Mouse (Mus musculus): ENCODE measurements around the gene Dmrt2.

The Dmrt2 gene

DNA sequence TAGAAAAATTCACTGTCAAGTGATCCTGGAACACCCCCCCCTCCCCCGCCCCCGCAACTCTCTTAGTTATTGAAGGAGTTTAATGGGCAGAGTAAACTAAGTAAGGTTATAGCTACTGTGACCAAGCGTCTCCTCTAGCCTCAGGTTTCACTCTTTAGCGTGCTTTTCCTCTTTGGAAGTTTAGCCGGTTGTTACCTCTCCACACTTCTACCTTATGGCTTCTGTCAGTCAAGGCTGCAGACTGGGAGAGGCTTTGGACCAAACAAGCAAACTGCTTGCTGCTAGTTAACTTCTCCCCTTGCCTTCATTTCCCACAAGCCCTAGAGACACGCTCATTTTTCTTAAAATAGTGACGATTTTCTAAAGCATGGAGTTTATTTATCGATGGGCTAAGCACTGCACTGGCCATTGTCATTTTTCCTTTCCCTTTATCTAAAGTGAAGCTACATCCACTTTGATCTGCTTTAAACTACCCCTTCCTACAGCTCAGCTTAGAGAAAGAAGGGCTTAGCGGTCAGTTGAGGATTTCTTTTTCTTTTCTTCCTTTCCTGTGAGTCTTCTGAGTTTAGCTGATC is 3.7 kb downstream of the Dmrt2 start:
- WGBS, result 17% methylated on average over 9 of the region's 9 CpGs

DNA sequence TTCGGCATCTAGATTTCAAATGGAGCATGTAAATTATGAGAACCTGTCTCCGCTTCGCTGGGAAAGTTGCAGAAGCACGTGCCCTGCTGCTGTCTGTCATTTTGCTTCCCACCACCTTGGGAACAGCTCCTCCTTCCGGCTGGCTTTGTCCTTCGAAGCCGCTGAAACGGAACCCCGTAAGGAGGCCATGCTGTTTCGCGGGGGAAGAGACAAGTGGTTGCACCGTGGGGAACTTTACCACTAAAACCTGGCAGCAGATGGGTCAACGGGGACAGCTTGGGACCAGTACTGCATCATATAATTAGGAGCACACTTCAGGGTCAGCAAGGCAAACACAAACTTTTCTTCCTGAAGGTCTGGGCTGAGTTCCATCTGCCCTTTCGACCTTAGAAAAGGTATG is 26.6 kb downstream of the Dmrt2 start:
- 81% methylated on average over 14 of the region's 14 CpGs for whole genome bisulfite sequencing

DNA sequence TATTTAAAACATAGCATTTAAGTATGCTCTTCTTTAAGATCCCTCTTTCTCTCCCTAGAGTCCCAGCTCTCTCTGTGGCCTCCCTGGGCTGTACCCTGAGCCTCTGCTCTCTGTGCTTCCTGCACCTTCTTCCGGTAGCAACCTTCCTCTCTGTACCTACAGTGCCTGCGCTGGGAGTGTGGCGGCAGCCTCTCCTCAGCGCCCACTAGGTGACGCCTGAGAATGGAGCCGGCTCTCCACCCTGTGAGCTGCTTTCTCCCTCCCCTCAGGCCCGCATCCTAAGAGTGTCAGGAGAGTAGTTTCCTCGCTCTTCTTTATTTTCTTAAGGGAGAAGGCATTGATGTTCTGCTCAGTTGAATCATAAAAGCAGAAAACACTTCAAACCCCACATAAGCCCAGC is 41.2 kb downstream of the Dmrt2 start:
- WGBS, result 18% methylated on average over 8 of the region's 8 CpGs

DNA sequence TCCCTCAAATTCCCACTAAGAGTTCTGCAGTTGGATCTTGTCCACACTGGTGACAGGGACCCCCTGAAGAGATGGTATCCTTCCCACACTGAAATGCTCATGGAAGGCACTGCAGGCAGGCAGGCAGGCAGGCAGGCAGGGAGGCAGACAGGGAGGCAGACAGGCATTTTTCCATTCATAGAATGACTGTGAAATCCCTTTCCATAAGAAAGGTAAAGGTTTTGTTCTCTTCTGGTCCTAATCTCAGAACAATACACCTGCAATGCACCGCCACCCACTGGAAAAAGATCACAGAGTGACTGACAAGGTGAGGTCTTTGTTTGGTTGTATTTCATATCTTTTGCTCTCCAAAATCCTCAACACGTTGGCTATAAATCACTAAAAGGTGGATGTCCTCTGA is 42.7 kb downstream of the Dmrt2 start:
- 67% methylated on average over 2 of the region's 2 CpGs for WGBS

DNA sequence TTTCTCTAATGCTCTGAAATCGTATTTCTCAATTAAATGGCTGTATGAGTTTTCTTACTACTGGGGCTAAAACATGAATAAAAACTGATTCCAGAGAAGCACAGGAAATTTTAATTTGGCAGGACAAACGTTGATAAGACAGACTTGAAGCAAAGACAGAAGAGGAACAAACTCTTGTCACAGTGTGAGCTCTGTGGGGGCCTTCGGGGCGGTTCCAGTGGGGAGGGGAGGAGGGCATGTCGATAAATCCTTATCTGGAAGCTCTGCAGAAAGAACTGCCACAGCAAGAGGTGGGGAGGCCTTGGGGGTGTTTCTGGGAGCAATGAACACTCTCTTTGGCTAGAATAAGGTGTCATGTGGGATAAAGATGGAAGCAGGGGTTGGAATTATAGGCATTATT is 50.4 kb downstream of the Dmrt2 start:
- WGBS, result 48% methylated on average over 5 of the region's 5 CpGs
